Mouse (Mus musculus) gonadal fat pad, adult 2 months (tissue): ENCODE data around the gene G6pc. TPM values are rescaled to one million over a fixed set of nuclear protein-coding genes. Genes with fewer than 3 reads are reported as not detected.

ENCODE experiments used
- polyA plus RNA-seq: library from polyadenylated mRNA; depleted of rRNA; stranded (reverse); fragments of >200 nt; gene quantifications from 2 replicates; pipeline ENCODE4 v1.2.3, GENCODE M21; 2012; rRNA removed

Gene G6pc
- polyA plus RNA-seq, 1 experiment: 0.32 TPM

Other genes starting within 250 kb of the G6pc start
- 56.3 and 66.7 TPM in 2 replicates for gene Retreg3, start 247.7 kb upstream of the G6pc start, polyA plus RNA-seq
- 9.0 and 24.0 TPM in 2 replicates for gene Tubg1, start 247.6 kb upstream of the G6pc start, polyA plus RNA-seq
- gene Tubg2, start 211.7 kb upstream of the G6pc start, polyA plus RNA-seq: 3.4 and 3.6 TPM in 2 replicates
- 3.7 and 4.1 TPM in 2 replicates for gene Cntnap1, start 197.0 kb upstream of the G6pc start, polyA plus RNA-seq
- 22.7 and 28.6 TPM in 2 replicates for gene Plekhh3, start 196.2 kb upstream of the G6pc start, polyA plus RNA-seq
- gene Ccr10, start 192.1 kb upstream of the G6pc start, polyA plus RNA-seq: 0.34 and 0.45 TPM in 2 replicates
- 39.4 and 46.5 TPM in 2 replicates for gene Ezh1, start 141.1 kb upstream of the G6pc start, polyA plus RNA-seq
- 97.9 and 146 TPM in 2 replicates for gene Ramp2, start 121.5 kb upstream of the G6pc start, polyA plus RNA-seq
- gene Vps25, start 113.9 kb upstream of the G6pc start, polyA plus RNA-seq: 99.1 and 108 TPM in 2 replicates
- gene Wnk4, start 107.0 kb upstream of the G6pc start, polyA plus RNA-seq: 9.5 and 14.6 TPM in 2 replicates
- 0.75 and 0.88 TPM in 2 replicates for gene Cntd1, start 88.5 kb upstream of the G6pc start, polyA plus RNA-seq
- gene Coa3, start 88.4 kb upstream of the G6pc start, polyA plus RNA-seq: 157 and 167 TPM in 2 replicates
- 122 and 158 TPM in 2 replicates for gene Becn1, start 65.3 kb upstream of the G6pc start, polyA plus RNA-seq
- 51.5 and 57.8 TPM in 2 replicates for gene Psme3, start 51.3 kb upstream of the G6pc start, polyA plus RNA-seq
- 3.2 and 3.6 TPM in 2 replicates for gene Aoc2, start 42.5 kb upstream of the G6pc start, polyA plus RNA-seq
- 306 and 337 TPM in 2 replicates for gene Aoc3, start 37.0 kb upstream of the G6pc start, polyA plus RNA-seq
- 30.4 and 33.7 TPM in 2 replicates for gene Aarsd1, start 50.1 kb downstream of the G6pc start, polyA plus RNA-seq
- 0.19 and 0.34 TPM in 2 replicates for gene Gm27029, start 57.2 kb downstream of the G6pc start, polyA plus RNA-seq
- gene Rundc1, start 57.5 kb downstream of the G6pc start, polyA plus RNA-seq: 25.6 and 26.5 TPM in 2 replicates
- gene Ptges3l, start 57.8 kb downstream of the G6pc start, polyA plus RNA-seq: 12.3 and 15.3 TPM in 2 replicates
- 406 and 583 TPM in 2 replicates for gene Rpl27, start 74.7 kb downstream of the G6pc start, polyA plus RNA-seq
- gene Ifi35, start 80.8 kb downstream of the G6pc start, polyA plus RNA-seq: 45.9 and 61.9 TPM in 2 replicates
- gene Rnd2, start 97.4 kb downstream of the G6pc start, polyA plus RNA-seq: 16.3 and 21.6 TPM in 2 replicates
- 140 and 168 TPM in 2 replicates for gene Vat1, start 98.7 kb downstream of the G6pc start, polyA plus RNA-seq
- 0.39 and 0.46 TPM in 2 replicates for gene Brca1, start 184.4 kb downstream of the G6pc start, polyA plus RNA-seq
- gene Nbr1, start 184.6 kb downstream of the G6pc start, polyA plus RNA-seq: 96.8 and 109 TPM in 2 replicates
- 37.0 and 71.6 TPM in 2 replicates for gene Tmem106a, start 214.7 kb downstream of the G6pc start, polyA plus RNA-seq
- gene Gm11634, start 231.7 kb downstream of the G6pc start, polyA plus RNA-seq: 0.16 TPM in 1 of 2 replicates, not detected in the other